Mouse (Mus musculus): ENCODE measurements around the gene Egln1.

The Egln1 gene

GRCm38 (mm10) chr8:124862321-124863162 lies 86.6 kb downstream of the Egln1 start, which contains the start of the genes Gnpat and 2810004N23Rik:
TSS of gene Gnpat (plus strand) at chr8:124863033.
TSS of gene 2810004N23Rik (minus strand) at chr8:124863120.
- intact Hi-C loops (cut with DNase I) = loop anchor here (5.0 kb wide), 1 partner anchor 35 kb away; the partner anchor contains the start of genes Exoc8 and Sprtn

DNA sequence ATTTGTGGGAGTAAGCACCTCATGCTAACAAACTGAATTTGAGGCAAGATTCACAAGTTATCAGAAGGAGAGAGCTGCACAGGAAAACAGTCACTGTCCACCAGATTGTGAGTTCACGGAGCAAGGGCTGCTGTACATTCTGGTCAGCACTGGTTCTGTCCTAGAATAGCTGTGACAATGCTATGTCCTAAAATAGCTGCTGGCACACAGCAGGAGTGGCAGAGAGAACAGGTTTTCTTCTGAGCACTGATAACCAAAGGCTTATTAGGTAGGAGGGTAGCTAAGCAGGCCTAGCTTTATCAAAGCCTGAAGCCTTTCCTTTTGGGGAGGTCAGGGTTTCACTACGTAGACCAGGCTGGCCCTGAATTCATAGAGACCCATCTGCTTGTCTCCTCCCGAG lies 88.9 kb downstream of the Egln1 start:
- intact Hi-C loops (cut with DNase I) = loop anchor here (5.0 kb wide), 1 partner anchor 37 kb away; the partner anchor contains the start of genes Exoc8 and Sprtn

- intact Hi-C loops (cut with DNase I) = no loop called here
Measured at GRCm38 (mm10) chr8:124859466-124859865, 89.7 kb downstream of the Egln1 start.
